Mouse (Mus musculus): Measurements from ENCODE around the gene Osbpl9.

Gene Osbpl9

DNA sequence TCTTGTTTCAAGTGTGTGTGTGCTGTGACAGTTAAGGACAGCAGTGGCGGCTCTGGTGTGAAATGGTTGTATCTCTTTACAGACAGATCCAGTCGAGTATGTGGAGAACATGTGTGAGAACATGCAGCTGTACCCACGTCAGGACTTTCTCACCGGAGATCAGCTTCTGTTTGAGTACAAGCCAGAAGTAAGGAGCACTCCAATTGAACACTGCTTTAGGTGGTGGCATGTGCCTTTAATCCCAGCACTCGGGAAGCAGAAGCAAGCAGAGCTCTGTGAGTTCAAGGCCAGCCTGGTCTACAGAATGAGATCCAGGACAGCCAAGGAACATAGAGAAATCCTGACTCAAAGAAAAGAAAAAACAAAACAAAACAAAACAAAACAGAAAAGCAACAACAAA, 158.8 kb downstream of the Osbpl9 start:
- in situ Hi-C loops (cut with MboI, MseI) = no loop called here

DNA sequence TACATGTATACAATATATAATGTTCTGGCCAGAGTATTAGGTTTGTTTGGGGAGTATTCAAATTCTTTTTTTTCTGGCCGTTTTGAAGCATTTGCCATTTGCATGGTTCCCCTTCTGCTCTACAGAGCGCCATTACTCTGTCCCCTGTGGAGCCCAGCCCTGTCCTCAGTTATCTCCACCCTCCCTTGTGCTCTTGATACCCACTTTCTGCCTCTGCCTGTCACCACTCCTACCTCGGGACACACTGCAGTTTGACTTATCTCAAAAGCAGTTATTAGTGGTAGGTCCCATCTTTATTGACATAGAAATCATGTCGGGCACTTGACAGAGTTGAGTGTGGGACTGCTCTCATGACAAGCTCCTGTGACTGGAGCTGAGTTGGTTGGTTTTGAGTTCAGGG, 159.3 kb downstream of the Osbpl9 start:
- in situ Hi-C loops (cut with MboI, MseI) = no loop called here

DNA sequence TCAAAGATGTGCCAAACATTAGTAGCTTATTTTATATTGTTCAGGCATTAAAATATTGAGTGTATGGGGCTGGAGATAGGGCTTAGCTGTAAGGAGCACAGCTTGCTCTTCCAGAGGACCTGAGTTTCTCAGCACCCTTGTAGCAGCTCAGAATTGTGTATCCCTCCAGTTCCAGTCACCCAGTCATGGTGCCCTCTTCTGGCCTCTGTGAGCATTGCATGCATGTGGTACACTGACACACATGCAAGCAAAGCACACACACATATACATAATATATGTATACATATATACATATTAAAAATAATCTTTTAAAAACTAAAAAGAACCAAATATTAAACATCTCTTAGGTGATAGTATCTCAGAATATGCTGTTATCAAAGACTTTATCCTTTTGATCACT, 165.7 kb downstream of the Osbpl9 start:
- in situ Hi-C loops (cut with MboI, MseI) = no loop called here

DNA sequence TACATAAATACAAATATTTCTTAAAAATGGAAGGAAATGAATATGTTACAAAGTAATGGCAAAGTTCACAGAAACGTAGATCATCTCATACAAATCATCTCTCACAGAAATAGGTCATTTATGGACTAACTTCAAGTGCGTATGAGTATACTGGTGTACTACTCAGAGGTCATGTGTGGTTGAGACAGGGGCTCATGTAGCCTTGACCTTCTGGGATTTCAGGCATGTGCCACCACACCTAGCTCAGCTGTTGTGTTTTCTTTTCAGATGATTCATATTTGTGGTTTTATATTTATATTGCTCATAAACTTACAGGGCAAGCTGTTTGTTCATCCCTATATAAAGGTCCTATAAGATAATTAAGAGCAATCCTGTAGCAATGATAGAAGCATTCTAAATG, 171.8 kb downstream of the Osbpl9 start:
- in situ Hi-C loops (cut with MboI, MseI) = no loop called here

DNA sequence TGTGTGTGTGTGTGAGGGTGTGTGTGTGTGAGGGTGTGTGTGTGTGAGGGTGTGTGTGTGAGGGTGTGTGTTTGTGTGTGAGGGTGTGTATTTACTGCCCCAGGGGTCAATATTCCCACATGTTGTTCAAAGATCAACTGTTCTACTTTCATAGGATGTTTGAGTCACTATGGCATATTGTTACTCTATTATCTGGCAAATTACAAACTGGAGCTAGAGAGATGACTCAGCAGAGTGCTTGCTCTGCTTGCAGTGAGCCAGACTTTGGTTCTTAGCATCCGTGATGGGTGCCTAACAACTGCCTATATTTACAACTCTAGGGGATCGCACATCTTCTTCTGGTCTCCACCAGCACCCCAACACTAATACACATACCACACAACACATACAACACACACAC, 172.2 kb downstream of the Osbpl9 start:
- in situ Hi-C loops (cut with MboI, MseI) = no loop called here

DNA sequence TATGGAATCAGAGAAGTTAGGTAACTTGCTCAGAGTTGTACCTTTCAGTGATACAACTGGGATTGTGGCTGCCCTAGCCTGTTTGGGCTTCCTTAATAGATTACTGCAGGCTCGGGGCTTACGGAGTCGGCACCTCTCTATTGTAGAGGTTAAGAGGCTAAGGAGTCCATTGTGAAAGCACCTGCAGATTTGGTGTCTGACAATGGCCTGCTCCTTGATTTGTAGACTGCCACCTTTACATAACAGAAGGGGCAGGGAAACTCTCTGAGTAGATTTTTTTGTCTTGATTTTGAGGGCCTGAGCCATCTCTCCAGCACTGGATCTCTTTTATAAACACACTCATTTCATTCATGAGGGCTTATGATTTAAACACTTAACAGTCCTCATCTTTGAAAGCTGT, 175.5 kb downstream of the Osbpl9 start:
- in situ Hi-C loops (cut with MboI, MseI) = no loop called here

DNA sequence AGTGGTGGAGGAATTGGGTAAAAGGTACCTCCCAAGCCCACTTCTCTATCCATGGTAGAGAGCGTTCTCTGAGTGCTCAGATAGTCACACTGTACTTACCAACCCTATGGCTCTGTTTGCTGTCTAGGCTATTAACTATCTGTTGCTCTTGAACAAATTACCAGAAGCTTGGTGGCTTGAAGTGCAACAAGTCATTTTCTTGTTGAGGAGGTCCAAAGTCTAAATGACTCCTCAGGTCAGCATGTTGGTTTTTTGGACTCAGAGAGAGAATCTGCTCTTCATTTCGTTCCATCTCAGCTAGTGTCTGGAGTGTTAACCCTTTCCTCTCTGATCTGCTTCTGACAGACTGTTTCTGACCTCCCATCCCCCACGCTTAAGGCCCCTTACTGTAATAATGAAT, 177.0 kb downstream of the Osbpl9 start:
- in situ Hi-C loops (cut with MboI, MseI) = no loop called here

DNA sequence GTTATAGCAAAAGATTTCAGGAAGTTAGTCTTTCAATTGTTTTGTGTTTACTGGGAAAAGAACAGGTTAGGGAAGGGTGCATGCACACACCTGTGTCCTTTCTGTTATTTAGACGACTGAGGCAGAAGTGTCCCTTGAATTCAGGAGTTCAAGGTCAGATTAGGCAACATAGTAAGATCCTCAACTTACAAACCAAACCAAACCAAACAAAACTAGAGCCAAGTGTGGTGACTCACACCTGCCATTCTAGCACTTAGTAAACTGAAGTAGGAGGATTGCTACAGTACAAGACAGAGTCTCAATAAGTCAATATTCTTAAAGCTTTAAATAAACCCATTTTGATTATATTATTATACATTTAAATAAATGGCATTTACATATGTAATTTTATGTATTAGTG, 180.1 kb downstream of the Osbpl9 start:
- in situ Hi-C loops (cut with MboI, MseI) = no loop called here

DNA sequence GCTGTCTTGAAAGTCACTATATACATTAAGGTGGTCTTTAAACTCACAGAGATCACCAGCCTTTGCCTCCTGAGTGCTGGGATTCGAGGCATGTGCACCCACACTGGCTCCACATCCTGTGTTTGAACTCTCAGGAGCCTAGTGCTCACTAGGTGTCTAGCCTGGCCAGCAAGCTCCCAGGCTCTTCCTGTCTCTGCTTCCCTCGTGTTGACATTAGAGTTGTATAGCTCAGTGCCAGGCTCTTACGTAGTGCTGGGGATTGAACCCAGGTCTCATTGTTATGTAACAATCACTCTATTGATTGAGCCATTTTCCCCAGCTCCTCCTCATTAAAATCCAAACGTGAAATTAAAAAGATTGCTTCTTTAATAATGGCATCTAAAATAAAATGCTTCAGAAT, 182.8 kb downstream of the Osbpl9 start:
- in situ Hi-C loops (cut with MboI, MseI) = no loop called here

DNA sequence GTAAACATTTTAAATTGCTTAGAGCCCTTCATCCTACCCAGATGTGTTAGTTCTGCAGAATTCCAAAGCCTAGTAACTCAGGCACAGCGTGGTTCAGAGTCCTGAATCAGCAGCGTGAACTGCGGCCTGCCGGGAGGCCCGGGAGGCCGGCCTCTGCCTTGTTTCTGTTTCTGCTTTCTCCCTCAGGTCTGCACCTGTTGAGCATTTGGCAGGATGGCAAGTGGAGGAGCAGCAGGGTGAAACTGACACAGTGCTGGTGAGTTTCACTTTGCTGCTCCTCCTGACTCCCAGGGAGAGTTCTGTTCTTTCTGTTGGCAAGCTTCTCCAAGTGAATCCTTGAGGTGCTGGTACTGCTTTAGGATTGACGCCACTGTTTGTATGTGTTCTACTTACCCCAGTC, 184.6 kb downstream of the Osbpl9 start:
- in situ Hi-C loops (cut with MboI, MseI) = no loop called here

DNA sequence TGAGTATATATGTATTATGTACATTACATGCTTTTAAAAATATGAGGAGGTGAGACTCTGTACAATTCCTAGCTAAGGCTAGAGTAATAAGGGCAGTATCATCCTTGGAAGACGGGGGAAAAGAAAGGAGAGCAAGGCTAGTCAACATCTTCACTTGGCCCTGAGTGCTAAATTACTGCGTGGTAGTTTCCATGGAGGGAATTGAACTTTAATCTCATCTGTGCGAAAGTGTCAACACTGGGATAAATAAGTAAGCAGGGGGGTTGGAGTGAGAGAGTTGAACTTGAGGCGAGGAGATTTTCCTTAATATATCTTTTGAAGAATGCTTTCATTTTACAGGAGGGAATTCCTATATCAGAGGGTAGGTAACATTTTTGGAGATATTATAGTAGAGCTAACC, 188.0 kb downstream of the Osbpl9 start:
- in situ Hi-C loops (cut with MboI, MseI) = no loop called here

Measured in T-helper 17 cell (primary cell).